Mouse (Mus musculus) ES-CJ7 (cell line): ENCODE data around the gene Trappc10.
A peak's percentile ranks its signal among the peaks of the same experiment; 100 is the strongest.
"Not testable (repeated sequence)": the region's sequence is repeated elsewhere in the genome, so short reads cannot be mapped to it uniquely, and the experiment has no call there.

Source experiments
- DNase-seq: peaks from one replicate; pipeline ENCODE4 v3.0.0; 2011; ENCODE audit warnings: low read depth, low spot score

The Trappc10 gene

GRCm38 (mm10) chr10:78211311-78211710, 33.1 kb downstream of the Trappc10 start:
- DNase-seq, result peak; percentile 30

GRCm38 (mm10) chr10:78201182-78201581, 43.3 kb downstream of the Trappc10 start:
- no peak for DNase-seq

GRCm38 (mm10) chr10:78192933-78193332, 51.5 kb downstream of the Trappc10 start:
- DNase-seq, result no peak

GRCm38 (mm10) chr10:78186076-78186475, 58.4 kb downstream of the Trappc10 start:
- not testable (repeated sequence) for DNase-seq

GRCm38 (mm10) chr10:78185381-78185725, 59.1 kb downstream of the Trappc10 start:
- DNase-seq, result no peak

GRCm38 (mm10) chr10:78184531-78185380, 59.7 kb downstream of the Trappc10 start, which contains the start of gene Pwp2:
Gene Pwp2 (minus strand): TSS chr10:78185149.
- peak; percentile 94 for DNase-seq

GRCm38 (mm10) chr10:78183577-78183976, 60.9 kb downstream of the Trappc10 start:
- DNase-seq, result no peak

- no peak for DNase-seq
These were observed 62.1 kb downstream of the Trappc10 start for GRCm38 (mm10) chr10:78182321-78182720.

- DNase-seq, result no peak
These were observed 70.0 kb downstream of the Trappc10 start for GRCm38 (mm10) chr10:78174474-78174873.

- no peak for DNase-seq
These were observed 72.9 kb downstream of the Trappc10 start for GRCm38 (mm10) chr10:78171581-78171980.

- no peak for DNase-seq
These were observed 73.4 kb downstream of the Trappc10 start for GRCm38 (mm10) chr10:78171057-78171456.

GRCm38 (mm10) chr10:78170445-78170844, 74.0 kb downstream of the Trappc10 start:
- DNase-seq, result no peak

GRCm38 (mm10) chr10:78169281-78170042, 75.0 kb downstream of the Trappc10 start, which contains the start of gene D10Jhu81e:
Gene D10Jhu81e (minus strand): TSS chr10:78169782.
- DNase-seq, result peak; percentile 99

GRCm38 (mm10) chr10:78168792-78169191, 75.6 kb downstream of the Trappc10 start:
- DNase-seq, result no peak

GRCm38 (mm10) chr10:78167775-78168174, 76.7 kb downstream of the Trappc10 start:
- DNase-seq, result no peak

GRCm38 (mm10) chr10:78167333-78167732, 77.1 kb downstream of the Trappc10 start:
- no peak for DNase-seq

- DNase-seq, result no peak
These were observed 79.0 kb downstream of the Trappc10 start for GRCm38 (mm10) chr10:78165256-78166005.

GRCm38 (mm10) chr10:78164786-78165185, 79.7 kb downstream of the Trappc10 start:
- DNase-seq, result no peak

- peak; percentile 65 for DNase-seq
These were observed 80.5 kb downstream of the Trappc10 start for GRCm38 (mm10) chr10:78163923-78164322.

GRCm38 (mm10) chr10:78163241-78163640, 81.2 kb downstream of the Trappc10 start:
- DNase-seq, result no peak

- no peak for DNase-seq
These were observed 81.8 kb downstream of the Trappc10 start for GRCm38 (mm10) chr10:78162646-78163045.

GRCm38 (mm10) chr10:78161096-78161495, 83.3 kb downstream of the Trappc10 start:
- DNase-seq, result no peak
